Mouse (Mus musculus): ENCODE results near the gene Pip5k1c. TPM values are rescaled to one million over a fixed set of nuclear protein-coding genes. Genes with fewer than 3 reads are reported as not detected.
A peak's percentile ranks its signal among the peaks of the same experiment; 100 is the strongest.

The Pip5k1c gene
- total RNA-seq, 2 experiments from 2014 or later = 37.2 to 40.9 TPM

DNA sequence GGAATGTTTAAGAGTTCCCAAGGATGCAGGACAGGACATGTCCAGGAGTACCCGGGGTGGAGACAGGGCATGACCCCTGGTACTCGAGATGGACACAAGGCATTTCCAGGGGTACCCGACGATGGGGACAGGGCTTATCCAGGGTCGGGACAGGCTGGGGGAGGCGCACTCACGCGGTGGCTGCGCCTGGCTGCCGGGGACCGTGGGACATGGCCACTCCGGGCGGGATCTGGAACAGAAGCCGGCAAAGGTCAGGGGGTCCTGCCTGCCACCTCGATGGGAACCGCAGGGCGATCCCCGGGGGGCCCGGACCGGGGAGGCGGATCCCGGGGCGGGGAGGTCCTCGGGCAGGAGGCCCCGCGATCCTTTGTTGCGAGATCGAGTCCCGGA lies 57.2 kb downstream of the Pip5k1c start:
- DNase-seq = no peak

DNA sequence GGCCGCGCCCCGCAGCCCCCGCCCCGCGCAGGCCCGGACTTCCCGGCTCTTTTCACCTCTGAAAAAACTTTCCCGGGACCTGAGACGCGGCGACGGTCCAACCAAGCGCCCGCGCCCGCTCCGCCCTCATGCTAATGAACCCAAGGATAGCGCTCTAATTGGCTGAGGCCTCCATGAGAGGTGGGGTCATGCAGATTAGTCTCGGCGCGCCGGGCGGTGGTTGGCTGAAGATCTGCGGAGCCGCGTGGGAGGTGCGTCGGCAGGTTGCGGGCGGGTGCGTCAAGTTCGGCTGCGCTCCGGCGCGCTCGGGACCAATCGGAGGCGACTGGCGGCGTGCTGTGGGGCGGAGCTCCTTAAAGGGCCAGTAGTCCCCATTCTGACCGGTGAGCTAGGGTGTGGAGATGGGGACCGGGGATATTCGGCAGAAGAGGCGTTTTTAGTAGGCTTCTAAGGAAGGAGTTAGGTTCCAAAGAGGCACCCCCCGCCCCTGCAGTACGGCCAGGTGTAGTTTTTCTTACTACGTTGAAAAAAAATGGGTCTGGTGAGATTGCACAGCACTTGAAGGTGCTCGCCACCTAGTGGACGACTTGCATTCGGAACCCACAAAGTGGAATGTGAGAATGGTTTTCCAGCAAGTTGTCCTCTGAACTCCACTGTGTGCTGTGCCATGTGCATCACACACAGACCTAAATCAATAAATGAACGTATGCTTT lies 57.7 kb downstream of the Pip5k1c start, which contains the start of gene Hmg20b:
Hmg20b (minus strand) TSS at position 130 of the 713 bp plus-strand sequence.
- peak; percentile 99 for DNase-seq

DNA sequence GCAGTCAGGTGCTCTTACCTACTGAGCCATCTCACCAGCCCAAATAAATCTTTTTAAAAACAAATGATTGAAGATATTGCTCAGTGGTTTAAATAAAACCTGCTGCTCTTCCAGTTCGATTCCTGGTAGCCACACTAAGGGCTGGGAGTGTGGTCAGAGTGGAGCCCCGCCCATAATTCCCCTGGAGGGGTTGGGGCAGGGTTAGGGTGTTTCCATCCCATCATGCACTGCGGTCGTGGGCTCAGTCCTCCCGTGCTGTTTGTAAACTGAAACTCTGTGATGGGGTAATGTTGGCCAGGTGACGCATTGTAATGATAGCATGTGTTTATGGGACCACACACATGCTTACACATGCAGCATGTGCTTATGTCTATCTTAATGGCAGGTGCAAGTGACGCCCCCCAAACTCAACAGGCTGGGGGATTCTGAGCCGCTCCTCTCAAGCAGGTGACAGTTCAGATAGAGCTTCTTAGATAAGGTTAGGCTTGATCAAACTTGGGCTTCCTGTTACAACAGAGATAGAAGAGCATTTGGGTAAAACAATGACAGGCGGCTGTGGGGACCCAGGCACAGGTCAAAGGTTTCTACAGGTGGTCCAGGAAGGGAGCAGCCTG lies 59.0 kb downstream of the Pip5k1c start:
- DNase-seq = no peak

DNA sequence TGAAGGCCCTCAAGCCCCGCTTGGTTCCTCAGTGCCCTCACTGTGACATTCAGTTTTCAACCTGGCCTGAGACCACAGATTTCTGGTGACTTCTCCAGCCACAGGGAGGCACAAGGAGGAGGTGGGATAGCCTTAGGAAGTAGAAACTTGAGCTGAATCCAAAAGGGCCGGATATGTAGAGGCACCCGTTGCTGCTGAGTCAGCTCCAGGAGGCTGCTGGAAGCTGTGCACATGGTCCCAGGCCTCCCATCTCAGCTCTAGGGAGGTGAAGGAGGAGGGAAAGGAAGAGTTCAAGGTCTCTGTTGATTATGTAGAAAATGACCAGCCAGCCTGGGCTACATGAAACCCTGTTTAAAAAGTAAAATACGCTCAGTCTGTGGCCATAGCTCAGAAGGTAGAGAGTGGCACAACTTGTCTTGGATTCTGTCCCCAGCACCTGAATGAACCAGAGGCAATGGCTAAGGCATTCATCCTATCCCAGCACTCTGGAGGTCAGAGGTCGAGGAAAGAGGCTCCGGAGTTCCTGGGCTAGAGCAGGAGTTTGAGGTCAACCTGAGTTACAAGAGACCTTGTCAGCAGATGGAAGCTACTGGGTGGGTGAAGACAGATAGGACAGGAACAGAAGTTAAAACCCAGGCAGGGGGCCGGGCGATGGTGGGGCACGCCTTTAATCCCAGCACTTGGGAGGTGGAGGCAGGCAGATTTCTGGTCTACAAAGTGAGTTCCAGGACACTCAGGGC lies 62.1 kb downstream of the Pip5k1c start:
- DNase-seq = no peak

DNA sequence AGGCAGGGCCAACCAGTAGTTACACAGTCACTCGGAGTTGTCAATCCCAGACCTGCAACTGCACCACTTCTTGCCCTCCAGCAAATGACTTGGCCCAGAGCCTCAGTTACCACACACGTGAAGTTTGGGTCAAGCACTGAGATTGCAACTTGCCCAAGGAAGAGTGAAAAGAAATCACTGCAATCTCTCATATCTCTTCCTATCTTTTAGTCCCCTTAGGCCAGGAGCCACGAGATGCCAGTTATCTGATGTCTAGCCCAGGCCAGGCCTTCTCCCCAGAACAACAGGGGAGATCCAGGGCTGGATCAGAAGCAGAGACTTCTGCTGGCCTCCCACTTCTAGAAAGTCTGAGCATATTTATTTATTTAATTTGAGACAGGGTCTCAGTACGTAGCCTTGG lies 62.8 kb downstream of the Pip5k1c start:
- DNase-seq = no peak

DNA sequence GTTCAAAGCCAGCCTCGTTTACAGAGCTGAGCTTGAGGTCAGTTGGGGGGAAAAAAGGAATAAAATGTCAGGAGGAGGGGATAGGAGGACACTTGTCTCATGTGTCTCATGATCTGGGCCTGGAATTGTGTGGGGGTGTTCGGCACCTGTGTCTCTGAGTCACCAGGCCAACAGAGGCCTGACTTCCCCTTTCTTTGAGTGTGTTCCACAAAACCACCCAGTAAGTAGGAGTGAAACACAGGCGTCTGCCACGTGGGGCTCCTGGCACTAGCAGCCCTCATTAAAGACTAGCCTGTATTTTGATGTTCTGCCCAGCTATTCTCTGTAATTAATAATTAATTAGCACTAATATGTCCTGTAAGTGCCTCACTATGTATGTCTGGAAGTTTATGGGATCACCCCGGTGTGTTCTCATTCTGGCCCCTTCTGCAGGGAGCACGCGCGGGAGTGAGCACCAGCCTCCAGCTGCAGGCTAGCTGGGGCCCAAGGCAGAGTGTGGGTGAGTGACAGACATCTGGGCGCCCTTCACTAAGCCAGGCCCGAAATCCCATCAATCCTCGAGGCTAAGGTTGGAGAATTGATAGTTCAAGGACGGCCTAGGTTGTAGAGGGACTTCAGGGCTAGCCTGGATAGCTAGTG lies 63.7 kb downstream of the Pip5k1c start:
- DNase-seq = no peak

DNA sequence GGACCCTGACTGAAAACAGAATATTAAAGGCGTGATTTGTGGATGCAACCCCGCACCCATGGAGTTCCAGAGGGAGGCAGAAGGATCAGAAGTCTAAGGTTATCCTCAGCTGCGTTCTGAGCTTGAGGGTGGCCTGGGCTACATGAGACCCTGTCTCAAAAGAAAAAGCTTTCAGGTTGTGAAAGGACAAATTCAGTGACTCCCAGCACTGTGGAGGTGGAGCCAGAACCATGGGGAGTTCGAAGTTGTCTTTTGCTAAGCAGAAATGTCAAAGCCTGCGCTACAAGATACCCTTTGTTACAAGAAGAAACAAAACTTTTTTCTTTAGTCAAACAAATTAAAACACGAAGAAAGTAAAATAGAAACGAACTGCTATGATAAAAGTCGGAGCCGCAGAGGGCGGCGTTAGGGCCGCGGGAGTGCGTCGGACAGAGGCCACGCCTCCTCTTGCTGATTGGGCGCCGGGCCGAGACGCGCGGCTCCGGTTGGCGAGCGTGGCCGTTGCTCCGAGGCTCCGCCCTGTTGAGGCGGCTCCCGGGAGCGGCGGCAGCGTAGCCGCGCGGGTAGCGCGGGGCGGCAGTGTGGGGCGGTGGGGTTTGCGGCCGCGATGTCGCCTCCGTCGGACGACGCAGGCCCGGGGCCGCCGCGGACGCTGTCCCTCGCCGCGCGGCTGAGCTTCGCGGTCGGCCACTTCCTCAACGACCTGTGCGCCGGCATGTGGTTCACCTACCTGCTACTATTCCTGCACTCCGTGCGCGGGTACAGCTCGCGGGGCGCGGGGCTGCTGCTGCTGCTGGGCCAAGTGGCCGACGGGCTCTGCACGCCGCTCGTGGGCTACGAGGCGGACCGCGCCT lies 64.5 kb downstream of the Pip5k1c start, which contains the start of gene Mfsd12:
Mfsd12 (plus strand) TSS at position 501 of the 854 bp plus-strand sequence.
- peak; percentile 94 to 96 for DNase-seq

DNA sequence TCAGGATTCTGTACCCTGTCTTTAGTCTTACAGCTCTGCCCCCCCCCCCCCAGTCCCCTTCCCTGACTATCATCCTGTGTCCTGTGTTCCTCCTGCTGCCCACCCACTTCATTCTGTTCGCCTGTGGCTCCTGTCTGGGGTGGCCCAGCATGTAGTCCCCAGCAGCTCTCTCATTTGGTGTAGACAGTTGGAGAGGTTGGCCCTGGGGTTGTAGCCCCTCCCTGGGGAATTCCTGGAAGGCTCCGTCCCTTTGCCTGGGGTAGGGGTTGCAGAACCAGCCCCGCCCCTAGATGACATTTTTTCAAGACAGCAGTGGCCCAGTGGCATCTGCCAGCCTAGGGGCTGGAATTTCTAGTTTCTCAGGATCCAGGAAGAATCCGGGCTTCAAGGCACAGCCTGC lies 65.4 kb downstream of the Pip5k1c start:
- DNase-seq = no peak

DNA sequence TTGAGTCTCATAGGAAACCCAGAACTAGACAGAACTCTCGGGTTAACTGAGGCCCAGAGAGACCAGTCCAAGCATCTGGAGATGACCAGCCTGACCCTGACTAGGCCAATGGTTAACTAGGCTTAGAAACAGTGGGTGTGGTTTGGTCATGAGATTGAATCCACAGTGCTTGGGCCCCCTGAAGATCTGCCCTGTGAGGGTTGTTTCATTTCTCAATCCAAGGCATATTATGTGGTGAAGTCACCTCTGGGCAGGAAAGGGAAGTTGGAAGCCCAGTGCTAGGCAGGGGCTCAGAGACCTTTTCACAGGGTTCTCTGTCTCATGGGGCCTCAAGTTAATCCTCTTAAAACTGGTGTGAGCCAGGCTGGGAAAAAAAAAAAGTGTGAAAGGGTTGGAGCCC lies 66.1 kb downstream of the Pip5k1c start:
- DNase-seq = no peak

DNA sequence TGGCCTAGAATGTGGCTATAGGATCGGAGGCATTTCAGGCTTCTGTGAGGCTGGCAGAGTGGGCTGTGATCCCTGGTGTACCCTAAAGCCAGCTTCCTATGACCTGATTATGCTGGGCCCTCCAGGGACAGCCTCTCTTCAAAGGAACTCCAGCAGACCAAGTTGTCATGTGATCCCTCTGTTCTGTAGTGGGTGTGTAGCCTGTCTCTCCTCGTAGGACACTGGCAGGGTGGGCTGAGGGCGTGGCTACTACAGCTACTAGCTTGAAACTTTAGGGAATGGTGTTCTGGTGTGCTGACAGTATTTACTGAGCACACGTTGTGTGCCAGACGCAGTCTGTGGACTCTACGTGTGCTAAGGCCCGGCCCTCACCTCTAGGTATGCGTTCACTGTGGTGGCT lies 68.0 kb downstream of the Pip5k1c start:
- no peak for DNase-seq

DNA sequence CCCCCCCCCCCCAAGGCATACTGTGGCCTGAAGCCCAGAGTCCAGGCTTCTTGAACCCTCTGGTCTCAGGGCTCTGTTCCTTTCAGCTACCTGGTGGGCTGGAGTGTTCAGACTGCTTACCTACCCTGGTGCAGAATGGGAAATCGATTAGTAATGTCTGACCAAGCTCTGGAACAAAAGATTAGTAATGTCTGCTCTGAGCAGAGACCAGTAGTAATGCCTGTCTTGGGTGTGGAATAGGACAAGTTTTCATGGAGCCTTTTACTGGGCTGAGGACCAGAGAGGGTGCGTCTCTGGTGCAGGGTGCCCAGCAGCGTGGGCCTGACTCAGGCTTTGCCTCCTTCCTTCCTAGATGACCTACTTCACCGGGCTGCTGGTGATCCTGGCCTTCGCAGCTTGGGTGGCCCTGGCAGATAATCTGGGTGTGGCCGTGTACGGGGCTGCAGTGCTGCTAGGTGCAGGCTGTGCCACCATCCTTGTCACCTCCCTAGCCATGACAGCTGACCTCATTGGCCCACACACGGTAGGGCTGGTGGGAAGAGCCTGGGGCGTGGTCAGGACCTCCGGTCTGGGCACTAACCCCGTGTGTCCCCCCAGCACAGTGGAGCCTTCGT lies 69.7 kb downstream of the Pip5k1c start:
- DNase-seq = no peak

DNA sequence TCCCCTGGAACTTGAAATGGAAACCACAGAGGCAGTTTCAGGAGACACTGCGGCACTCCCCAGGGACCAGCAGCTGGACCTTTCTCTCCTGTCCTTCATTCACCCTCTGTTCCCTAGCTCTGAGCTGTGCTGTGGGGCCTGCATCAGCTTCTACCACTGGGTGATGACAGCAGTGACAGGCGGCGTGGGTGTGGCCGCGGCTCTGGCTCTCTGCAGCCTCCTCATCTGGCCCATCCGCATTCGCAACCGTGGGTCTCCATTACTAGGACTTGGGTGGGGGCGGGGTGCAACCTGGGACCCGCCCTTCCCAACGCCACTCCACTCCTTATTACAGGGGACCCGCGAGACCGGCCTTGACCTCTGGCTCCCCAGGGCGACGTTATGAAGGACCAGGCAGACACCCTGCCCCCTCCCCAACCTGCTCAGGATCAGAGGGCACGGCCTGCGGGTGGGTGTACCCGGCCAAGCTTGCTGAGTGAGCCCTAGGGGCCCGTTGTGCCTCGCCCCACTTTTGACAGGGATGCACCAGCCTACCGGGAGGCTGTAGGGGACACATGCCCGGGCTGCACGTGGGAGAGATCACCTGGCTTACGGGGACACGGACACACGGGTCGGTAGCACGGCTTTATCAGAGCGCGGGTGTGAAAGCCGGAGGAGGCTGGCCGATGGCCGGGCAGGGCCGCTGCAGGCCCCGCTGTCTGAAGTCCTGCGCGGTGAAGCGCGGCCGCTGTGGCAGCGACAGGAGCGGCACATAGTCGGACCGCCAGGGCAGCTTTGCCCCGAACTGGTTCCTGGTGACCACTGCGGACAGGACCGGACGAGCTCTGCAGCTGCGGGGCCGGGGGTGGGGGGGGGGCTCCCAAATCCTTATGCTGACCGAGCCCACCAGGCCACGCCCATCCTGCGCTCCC lies 70.9 kb downstream of the Pip5k1c start:
- DNase-seq = peak in 1 of 2 experiments; percentile 55

DNA sequence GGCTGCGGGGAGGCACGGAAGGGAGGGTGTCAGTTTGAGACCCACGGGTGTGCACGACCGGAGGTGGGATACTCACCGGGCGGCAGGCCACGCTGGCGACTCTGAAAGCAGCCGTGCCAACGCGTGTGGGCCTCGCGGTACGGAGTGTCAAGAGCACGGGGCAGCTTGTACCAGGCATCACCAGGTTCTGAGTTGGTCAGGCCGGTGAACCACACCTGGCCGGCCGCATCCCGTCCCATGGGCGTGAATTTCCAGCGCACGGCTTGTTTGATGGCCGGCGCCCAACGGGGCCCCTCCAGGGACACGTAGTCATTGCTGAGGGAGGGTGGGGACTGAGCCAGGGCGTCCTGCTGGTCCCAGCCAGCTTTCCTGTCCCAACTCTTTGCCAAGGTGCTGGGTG lies 71.9 kb downstream of the Pip5k1c start:
- DNase-seq = peak in 1 of 2 experiments; percentile 63

DNA sequence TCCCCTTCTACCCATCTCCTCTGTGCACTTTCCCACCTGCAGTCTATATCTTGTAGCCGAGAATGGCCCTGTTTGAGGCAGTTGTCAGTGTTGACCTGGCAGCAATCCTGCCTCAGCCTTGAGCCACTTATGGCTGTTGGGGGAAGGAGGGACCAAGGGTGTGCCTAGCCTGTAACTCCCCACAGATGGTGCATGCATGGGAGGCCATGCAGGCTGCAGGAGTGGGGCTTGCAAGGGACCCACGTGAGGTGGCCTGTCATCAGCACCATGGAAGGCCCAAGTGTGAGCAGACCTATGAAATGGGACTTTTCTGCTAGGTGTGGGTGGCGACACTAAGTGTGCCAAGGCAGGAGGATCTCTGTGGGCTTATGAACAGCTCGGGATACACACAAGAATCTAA lies 72.3 kb downstream of the Pip5k1c start:
- peak in 1 of 2 experiments; percentile 54 for DNase-seq

DNA sequence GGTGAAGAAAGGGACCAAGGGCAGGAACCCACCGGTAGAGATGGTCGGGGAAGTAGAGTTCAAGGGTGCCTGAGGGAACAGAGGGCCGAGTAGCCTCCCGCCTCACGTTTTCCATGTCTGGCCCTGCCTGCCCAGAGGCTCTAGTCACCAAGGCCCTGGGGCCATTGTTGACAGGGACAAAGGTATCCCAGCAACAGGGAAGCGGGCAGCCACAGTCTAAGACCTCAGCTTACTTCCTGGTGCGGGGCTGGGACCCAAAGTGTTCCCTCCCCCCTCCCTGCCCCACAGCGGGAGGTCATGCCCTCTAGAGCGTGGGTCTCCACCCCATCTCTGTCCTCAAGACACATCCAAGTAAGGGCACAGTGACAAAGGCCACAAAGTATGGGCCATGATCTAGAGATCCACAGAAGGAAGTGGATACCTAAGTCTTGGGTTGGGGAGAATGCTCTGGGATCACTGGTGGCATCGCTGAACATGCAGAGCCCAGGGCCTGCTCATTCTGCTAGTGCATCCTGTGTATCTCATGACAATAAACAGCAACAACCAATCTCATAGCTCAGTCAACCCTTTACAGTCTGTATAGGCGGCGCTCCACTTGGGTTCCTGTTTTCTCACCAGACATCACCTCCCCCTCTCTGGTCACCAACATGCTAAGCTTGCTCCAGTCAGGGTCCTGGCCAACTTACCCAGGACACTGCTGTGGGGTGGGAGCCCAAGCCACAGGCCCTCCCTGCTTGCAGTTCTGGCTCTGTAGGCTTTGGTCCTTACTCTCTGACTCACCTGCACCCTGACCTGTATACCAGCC lies 73.1 kb downstream of the Pip5k1c start, which contains the start of gene 4930404N11Rik:
4930404N11Rik (minus strand) TSS at position 145 of the 805 bp plus-strand sequence.
- DNase-seq = no peak

DNA sequence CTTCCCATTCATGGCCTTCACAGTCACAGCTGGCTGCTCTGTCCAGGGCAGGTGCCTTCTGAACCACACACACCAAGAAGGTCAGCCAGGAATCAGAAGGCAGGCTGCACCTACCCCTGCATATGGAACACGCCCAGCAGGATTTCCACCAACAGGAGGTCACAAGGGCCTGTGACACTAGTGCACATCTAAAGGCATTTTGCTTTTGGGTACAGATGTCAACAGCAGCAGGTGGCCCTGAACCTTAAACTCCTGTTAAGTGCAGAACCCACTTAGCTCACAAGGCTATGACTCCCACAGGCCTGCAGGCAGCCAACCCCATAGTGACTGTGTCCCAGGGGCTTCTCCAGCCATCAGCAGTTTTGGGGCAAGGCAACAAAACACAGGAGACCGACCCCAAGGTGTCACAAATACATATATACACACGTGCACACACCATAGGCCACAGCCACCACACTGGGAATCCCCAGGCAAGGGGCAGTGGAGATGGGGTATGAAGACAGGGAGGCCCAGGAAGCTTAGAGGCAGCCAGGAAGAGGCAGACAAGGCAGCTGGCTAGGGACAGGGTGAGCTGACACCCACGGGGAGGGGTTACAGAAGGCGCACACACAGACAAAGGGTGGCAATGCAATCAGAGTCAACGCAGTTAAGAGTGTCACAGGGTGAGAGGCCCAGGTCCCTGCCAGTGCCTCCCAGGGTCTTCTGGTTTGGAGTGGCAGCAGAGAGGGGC lies 73.9 kb downstream of the Pip5k1c start:
- DNase-seq = no peak

DNA sequence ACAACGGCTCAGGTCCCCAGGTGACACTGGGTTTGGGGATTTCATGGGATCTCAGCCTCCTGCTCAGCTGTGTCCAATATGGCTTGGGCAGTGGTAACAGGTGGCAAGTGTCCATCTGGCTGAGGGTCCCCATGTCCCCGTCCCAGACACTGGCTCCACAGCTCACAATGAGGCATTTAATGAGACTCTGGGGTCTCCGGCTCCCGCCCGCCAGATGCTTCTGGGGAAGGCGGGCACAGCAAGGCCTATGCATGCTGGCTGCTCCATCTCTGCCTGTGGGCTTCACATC lies 74.4 kb downstream of the Pip5k1c start:
- DNase-seq = no peak

All from adrenal gland, postnatal 36 days (tissue).